Mouse (Mus musculus): ENCODE results near the gene Rgs3.

DNA sequence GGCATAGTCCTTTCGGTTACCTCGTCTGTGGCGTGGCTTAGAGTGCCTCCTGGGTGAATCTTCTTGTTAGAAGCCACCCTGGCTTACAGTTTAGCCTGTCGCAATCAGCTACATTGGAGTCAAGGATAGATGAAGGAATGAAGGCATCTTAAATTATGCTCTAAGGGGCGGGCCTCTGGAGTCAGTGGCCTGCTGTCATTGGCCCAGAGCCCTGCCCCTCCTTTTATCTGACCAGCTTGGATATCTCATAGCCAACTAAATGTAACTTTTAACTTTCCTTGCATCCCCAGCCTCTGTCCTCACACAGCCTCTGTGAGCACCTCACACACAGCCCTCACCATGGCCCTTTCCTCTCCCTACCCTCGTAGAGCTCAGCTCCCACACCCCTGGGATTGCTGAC lies 76.4 kb downstream of the Rgs3 start:
- TF ChIP-seq CTCF (IDR thresholded peaks at IDR 0.05; ENCODE audit: low read depth) (no peak), EP300 (IDR thresholded peaks at IDR 0.05; ENCODE audit: low read depth) (no peak)

Data from liver, postnatal 0 days (tissue).